Mouse (Mus musculus) forebrain, embryonic 10.5 days (tissue): ENCODE data around the gene Sacm1l. TPM values are rescaled to one million over a fixed set of nuclear protein-coding genes. Genes with fewer than 3 reads are reported as not detected.

Experiments
- DNase-seq: peaks from one replicate; pipeline ENCODE4 v3.0.0-alpha.2; 2017; ENCODE audit warnings: low spot score; ENCODE audit errors: extremely low spot score
- H3K27ac ChIP-seq: fragments of 300-500 bp; sonication (generic); 2 replicates; pipeline ENCODE4 v1.5.1; 2016; ENCODE audit warnings: mild to moderate bottlenecking
- H3K27me3 ChIP-seq: fragments of 300-500 bp; sonication (generic); 2 replicates; pipeline ENCODE4 v1.6.1; 2016; ENCODE audit warnings: mild to moderate bottlenecking; ENCODE audit not compliant: poor library complexity, severe bottlenecking
- H3K36me3 ChIP-seq: fragments of 300-500 bp; sonication (generic); replicated peaks from 2 replicates; pipeline ENCODE4 v1.6.1; 2016; ENCODE audit warnings: mild to moderate bottlenecking, moderate library complexity
- H3K4me1 ChIP-seq: fragments of 300-500 bp; sonication (generic); 2 replicates; pipeline ENCODE4 v1.6.1; 2016
- H3K4me3 ChIP-seq: fragments of 300-500 bp; sonication (generic); 2 replicates; pipeline ENCODE4 v1.5.1; 2016; ENCODE audit warnings: mild to moderate bottlenecking, moderate library complexity
- H3K9me3 ChIP-seq: fragments of 300-500 bp; sonication (generic); 2 replicates; pipeline ENCODE4 v1.6.1; 2016; ENCODE audit warnings: mild to moderate bottlenecking, moderate library complexity
- WGBS: fragments of 180-500 bp; shearing (Covaris S2); methylation state at CpG from one replicate; pipeline ENCODE4 v1.1.7; 2016; 5-methylcytosine and 5-hydroxymethylcytosine counted together
- polyA plus RNA-seq: library from polyadenylated mRNA; unstranded; fragments of >200 nt; fragmentation: Nextera tagmentation; extraction: Ambion mirVana; gene quantifications from 2 replicates; pipeline ENCODE4 v1.2.1, GENCODE M21; 2016

Sacm1l gene
- polyA plus RNA-seq, 1 experiment from 2014 or later: 40.1 TPM

DNA sequence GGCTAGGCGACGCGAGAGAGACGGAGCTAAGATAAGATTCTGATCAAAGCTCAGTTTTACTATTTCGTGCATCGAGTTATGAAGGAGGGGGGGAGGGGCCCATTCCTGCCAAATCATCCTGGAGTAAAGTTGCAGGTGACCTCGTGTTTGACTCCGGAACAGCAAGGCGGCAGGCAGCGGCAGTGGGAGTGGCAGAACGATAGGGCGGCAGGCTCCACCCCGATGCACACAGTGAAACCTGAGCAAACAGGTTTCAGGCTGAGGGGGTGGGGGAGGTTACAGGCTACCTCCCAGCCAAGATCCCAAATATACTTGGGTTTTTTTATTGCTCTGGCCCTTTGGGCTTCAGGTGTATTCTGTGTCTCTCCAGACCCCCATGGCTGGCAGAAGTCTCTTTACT, 32.9 kb upstream of the Sacm1l start:
- Histone ChIP-seq H3K4me3 (no peak overlapping the region), H3K27ac (no peak overlapping the region), H3K9me3 (no peaks in the 10 kb centered on the region), H3K4me1 (peaks cover 19% of the 10 kb centered on the region), H3K36me3 (peaks cover 33% of the 10 kb centered on the region), H3K27me3 (no peaks in the 10 kb centered on the region)
- WGBS: 11% methylated on average over 13 of the region's 13 CpGs
- no peak for DNase-seq

DNA sequence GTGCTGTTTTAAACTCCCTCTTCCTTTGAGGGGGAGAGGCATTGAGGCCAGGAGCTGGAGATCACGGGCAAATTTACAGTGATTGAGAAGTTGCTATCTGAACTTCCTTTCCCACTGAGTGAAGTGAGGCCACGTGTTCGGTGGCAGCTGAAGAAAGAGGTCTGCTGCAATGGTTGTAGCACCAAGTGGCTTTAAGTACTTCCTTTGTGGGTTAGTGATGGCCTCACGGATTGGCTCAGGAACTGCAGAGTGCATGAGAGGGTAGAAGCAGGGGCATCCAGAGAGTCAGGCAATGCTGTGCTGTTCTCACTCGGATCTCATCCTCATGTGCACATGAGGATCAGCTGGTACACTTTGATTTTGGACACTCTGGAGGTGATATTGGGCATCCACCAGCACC, 31.7 kb upstream of the Sacm1l start:
- Histone ChIP-seq H3K36me3 (peaks cover 32% of the 10 kb centered on the region), H3K27ac (no peak overlapping the region), H3K9me3 (no peaks in the 10 kb centered on the region), H3K27me3 (no peaks in the 10 kb centered on the region), H3K4me1 (peaks cover 12% of the 10 kb centered on the region), H3K4me3 (no peak overlapping the region)
- DNase-seq: no peak
- 89% methylated on average over 5 of the region's 5 CpGs for WGBS

DNA sequence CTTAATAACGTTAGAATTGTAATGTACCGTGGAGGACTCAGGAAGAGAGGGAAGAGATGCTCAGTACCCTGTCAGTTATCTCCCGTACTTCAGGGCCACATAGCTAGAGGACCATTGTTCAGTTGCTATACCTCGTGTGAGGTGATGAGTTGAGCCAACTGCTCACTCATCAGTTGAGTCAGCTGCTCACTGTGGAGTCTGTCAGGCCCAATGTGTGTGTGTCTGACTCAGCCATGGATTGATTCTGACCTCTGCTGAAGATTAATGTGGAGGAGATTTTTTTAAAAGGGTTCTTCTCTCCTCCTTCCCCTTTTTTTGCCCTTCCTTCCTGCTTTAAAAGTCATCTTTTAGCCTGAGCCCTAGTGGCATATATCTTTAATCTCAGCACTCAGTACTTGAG, 29.1 kb upstream of the Sacm1l start:
- Histone ChIP-seq H3K9me3 (no peaks in the 10 kb centered on the region), H3K36me3 (peaks cover 50% of the 10 kb centered on the region), H3K4me1 (peaks cover 12% of the 10 kb centered on the region), H3K4me3 (no peak overlapping the region), H3K27ac (no peak overlapping the region), H3K27me3 (no peaks in the 10 kb centered on the region)
- no peak for DNase-seq
- 91% methylated on average over 4 of the region's 4 CpGs for WGBS

DNA sequence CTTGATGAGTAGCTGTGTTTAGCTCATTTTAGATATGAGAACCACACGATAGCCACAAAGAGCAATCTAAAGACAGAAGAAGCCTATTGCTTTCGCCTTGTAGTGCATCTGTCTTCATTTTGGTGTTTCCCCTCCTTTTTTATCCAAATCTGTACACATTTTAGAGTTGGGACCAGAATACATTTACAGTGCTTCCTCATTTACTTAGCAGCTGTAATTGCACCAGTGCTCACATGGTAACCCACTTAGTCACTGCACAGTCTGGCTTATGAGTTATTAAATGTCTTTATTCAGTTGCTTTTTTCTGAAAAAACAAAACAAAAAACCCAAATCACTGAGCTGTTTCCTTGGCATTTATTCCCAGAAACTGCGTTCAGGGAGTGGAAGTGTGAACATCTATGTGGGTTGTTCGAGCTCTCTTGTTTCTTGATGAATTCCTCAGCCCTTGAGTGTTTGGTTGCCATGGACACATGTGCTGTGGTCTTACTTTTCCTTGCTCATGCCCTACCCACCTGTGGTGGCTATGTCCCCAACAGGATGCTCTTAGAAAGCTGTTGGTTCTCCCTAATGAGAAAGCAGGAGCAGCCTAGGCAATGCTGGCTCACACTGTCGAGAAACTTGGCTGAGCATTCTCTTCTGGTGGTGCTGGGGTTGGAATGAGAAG, 26.3 kb upstream of the Sacm1l start:
- no peak for DNase-seq
- no peak overlapping the region for H3K27ac ChIP-seq
- 88% methylated on average over 5 of the region's 5 CpGs for WGBS
- H3K36me3 ChIP-seq: peaks cover 54% of the 10 kb centered on the region
- no peak overlapping the region for H3K4me3 ChIP-seq
- no peaks in the 10 kb centered on the region for H3K4me1 ChIP-seq
- H3K9me3 ChIP-seq: no peaks in the 10 kb centered on the region
- no peaks in the 10 kb centered on the region for H3K27me3 ChIP-seq

DNA sequence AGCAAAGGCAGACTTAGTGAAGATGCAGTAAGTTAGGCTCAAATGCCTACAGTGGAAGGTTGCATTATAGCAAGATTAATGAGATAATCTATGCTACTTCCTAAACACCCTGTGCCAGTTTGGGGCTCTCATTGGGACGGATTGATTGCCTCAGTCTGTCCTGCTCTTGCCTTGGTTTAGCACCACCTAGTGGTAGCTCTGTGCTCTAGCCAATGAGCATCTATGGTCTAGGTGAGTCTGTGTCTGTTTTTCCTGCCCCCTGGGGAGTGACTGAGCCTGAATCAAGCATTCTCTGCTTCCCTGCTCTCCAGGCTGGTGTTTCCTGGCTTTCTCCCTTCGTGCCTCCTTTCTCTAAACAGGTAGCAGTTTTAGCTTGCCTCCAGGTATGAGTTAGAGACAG, 25.2 kb upstream of the Sacm1l start:
- 8% methylated on average over 2 of the region's 2 CpGs for WGBS
- Histone ChIP-seq H3K36me3 (peaks cover 49% of the 10 kb centered on the region), H3K27me3 (no peaks in the 10 kb centered on the region), H3K27ac (no peak overlapping the region), H3K9me3 (no peaks in the 10 kb centered on the region), H3K4me3 (no peak overlapping the region), H3K4me1 (no peaks in the 10 kb centered on the region)
- peak; percentile 51 for DNase-seq

DNA sequence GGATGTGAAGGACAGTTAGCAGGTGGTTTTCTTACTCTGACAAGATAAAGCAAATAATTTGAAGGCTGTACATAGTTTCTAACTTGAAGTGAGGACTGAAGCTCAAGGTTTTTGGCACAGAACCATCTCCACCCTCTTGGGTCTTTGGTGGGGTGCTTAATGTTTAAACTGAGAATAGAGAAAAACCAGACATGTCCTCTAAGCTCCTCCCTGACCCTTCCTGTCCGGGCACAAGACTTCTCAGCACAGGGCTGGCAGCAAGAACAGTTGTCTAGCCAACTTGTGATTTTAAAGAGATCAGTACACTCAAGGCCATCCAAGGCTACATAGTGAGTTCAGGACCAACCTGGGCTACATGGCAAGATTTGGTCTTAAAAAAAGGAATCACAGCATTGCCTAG, 24.0 kb upstream of the Sacm1l start:
- Histone ChIP-seq H3K4me1 (no peaks in the 10 kb centered on the region), H3K36me3 (peaks cover 53% of the 10 kb centered on the region), H3K27ac (no peak overlapping the region), H3K9me3 (no peaks in the 10 kb centered on the region), H3K4me3 (no peak overlapping the region), H3K27me3 (no peaks in the 10 kb centered on the region)
- no peak for DNase-seq
- WGBS: 85% methylated on average over 1 of the region's 1 CpGs

DNA sequence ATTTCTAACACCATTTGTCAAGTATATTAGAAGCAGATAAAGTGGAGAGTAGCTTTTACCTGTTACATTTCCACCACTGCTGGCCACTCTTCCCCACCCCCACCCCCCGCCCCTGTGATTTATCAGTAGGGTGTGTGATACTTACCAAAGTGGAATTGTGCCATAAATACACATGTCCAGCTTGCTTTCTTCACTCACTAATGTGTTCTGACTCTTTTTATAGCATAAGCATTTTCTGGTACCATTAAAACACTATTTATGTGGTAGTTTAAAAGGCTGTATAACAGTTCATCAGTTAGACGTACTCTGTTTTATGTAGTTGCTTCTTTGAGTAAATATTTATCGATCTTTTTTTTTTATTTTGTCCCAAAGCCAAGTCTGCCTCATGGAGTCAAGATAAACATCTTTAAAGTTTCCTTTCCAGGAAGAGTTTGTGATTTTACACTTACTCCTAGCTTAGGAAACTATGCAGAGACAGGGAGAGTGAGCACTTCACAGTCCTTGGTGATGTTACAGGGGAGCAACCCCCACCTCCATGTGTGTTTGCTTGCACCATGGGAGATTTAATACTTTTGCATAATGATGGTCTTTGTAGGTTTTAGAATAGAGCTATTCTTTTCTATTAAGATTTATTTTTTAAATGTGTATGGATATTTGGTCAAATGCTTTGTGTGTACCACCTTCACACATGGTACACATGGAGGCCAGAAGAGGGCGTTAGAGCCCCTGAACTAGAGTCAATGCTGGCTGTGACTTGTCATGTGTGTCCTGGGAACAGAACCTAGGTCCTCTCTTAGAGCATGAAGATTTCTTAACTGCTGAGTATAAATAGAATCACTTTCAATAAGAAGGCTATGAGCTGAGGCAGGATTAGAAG, 23.1 kb upstream of the Sacm1l start:
- Histone ChIP-seq H3K27ac (no peak overlapping the region), H3K9me3 (no peaks in the 10 kb centered on the region), H3K4me1 (no peaks in the 10 kb centered on the region), H3K27me3 (no peaks in the 10 kb centered on the region), H3K36me3 (peaks cover 53% of the 10 kb centered on the region), H3K4me3 (no peak overlapping the region)
- WGBS: 88% methylated on average over 4 of the region's 4 CpGs
- DNase-seq: no peak

DNA sequence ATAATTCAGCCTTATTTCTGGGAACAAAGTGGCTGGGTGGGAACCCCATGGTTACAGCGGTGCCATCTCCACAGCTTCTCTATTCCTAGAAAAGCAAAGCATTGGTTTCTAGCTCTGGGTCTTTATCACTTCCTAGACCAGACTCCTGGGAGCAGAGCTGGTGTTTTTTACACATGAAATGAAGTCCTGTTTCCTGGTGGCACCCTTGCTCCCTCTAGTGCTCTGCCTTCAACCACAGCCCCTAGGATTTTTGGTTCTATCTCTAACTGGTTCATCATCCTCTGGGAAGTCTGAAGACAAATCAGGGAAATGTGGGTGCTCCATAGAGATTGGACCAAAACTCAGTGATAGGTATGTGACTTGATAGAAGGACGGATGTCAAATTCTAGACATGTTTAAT, 22.2 kb upstream of the Sacm1l start:
- H3K9me3 ChIP-seq: no peaks in the 10 kb centered on the region
- no peaks in the 10 kb centered on the region for H3K4me1 ChIP-seq
- H3K36me3 ChIP-seq: peaks cover 56% of the 10 kb centered on the region
- WGBS: 90% methylated on average over 2 of the region's 2 CpGs
- H3K27ac ChIP-seq: no peak overlapping the region
- H3K4me3 ChIP-seq: no peak overlapping the region
- H3K27me3 ChIP-seq: no peaks in the 10 kb centered on the region
- no peak for DNase-seq

DNA sequence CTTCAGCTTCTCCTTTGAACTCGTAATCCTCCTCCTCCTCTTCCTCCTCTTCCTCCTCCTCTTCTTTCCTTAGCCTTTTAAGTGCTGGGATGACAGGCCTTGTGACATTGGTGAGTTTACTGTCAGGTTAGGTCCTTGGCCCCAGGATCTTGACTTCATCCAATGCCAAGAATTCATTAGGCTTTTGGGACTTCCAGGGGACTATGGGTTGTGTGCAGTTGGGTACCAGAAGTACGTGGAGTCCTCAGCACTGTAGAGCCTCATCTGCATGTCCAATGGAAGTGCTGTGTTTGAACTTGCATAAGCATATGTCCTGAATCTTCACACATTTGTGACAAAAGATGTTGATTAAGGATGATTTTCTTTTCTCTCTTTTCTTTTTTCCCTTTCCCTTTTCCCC, 20.6 kb upstream of the Sacm1l start:
- Histone ChIP-seq H3K27me3 (no peaks in the 10 kb centered on the region), H3K36me3 (peaks cover 57% of the 10 kb centered on the region), H3K9me3 (no peaks in the 10 kb centered on the region), H3K27ac (no peak overlapping the region), H3K4me1 (no peaks in the 10 kb centered on the region), H3K4me3 (no peak overlapping the region)
- 96% methylated on average over 2 of the region's 2 CpGs for WGBS
- no peak for DNase-seq

DNA sequence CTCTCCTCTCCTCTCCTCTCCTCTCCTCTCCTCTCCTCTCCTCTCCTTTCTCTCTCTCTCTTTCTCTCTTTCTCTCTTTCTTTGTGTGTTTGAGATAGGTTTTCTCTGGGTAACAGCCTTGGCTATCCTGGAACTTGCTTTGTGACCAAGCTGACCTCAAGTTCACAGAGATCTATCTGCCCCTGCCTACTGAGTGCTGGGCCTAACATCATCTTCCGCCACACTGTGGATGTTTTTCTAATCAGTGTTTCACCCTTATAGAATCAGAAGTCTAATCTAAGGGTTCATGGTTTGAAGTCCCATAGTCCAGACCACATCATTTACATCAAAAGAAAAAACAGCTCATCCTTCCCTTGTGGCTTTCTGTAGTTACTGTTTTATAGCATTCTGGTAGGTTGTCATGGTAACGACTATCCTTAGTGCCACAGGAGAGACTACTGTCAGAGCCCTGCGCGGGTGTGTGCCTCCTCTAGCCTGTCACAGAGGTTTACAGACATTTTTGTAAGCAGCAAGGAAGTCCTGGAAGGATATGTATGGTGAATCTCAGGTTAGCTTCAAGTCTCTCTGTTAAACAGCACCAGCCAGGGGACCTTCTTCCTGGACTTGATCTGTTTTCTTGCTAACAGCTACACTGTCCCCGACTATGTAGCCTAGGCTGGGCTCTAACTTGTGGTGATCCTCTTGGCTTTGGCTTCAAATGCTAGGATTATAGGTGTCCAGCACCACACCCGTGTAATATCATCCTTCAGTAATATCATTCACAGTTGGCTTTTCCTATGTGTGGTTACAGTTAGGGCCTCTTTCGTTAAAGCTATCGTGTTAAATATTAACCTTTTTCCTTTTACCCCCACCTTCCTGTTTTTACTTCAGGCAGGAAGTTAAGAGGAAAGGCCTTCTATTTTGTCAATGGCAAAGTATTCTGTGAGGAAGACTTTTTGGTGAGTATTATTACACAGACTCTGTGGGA, 19.6 kb upstream of the Sacm1l start:
- Histone ChIP-seq H3K4me1 (no peaks in the 10 kb centered on the region), H3K36me3 (peaks cover 56% of the 10 kb centered on the region), H3K9me3 (no peaks in the 10 kb centered on the region), H3K4me3 (no peak overlapping the region), H3K27ac (no peak overlapping the region), H3K27me3 (no peaks in the 10 kb centered on the region)
- DNase-seq: no peak
- WGBS: 89% methylated on average over 8 of the region's 8 CpGs

DNA sequence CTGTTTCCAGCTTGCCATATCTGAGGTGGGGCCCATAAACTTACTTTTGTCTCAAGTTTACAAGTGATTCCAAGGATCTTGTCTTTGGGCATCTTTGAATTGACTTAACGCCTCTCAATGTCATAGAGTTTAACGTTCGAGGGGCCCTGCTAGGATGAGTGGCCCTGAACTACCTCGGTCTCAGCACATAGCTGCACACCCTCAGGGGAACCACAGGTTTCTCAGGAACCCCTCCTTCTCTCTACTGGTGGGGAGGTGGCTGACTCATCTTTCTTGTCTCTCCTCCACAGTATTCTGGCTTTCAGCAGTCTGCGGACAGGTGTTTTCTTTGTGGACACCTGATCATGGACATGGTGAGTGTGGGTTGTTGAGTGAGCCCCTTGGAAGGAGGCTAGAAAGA, 18.6 kb upstream of the Sacm1l start:
- Histone ChIP-seq H3K27me3 (no peaks in the 10 kb centered on the region), H3K27ac (no peak overlapping the region), H3K36me3 (peaks cover 51% of the 10 kb centered on the region), H3K9me3 (no peaks in the 10 kb centered on the region), H3K4me1 (no peaks in the 10 kb centered on the region), H3K4me3 (no peak overlapping the region)
- DNase-seq: no peak
- WGBS: 97% methylated on average over 5 of the region's 5 CpGs

DNA sequence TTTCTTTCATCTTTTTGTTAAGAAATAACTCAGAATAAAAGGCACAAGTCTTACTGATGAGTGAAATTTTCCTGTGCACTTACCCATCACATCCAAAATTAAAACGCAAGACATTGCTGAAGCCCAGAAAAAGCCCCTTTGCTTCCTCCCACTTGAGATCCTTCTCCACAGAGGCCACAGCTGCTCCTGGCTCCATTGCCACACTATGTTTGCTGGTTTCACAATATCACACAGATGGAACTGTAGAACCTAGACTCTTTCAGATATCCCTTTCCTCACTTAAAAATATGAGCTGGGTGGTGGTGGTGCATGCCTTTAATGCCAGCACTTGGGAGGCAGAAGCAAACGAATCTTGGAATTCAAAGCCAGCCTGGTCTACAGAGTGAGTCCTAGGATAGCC, 17.1 kb upstream of the Sacm1l start:
- WGBS: 86% methylated on average over 2 of the region's 2 CpGs
- Histone ChIP-seq H3K27me3 (no peaks in the 10 kb centered on the region), H3K36me3 (peaks cover 67% of the 10 kb centered on the region), H3K27ac (no peak overlapping the region), H3K4me1 (no peaks in the 10 kb centered on the region), H3K9me3 (no peaks in the 10 kb centered on the region), H3K4me3 (no peak overlapping the region)
- DNase-seq: no peak
